Mouse (Mus musculus) forebrain, embryonic 15.5 days (tissue): Measurements from ENCODE around the gene Gm4952. TPM values are rescaled to one million over a fixed set of nuclear protein-coding genes. Genes with fewer than 3 reads are reported as not detected.
"Not testable (repeated sequence)": the region's sequence is repeated elsewhere in the genome, so short reads cannot be mapped to it uniquely, and the experiment has no call there.

Experiments
- ATAC-seq: fragments of 200-750 bp; cut with Nextera tagmentation; replicated peaks from 2 replicates; pipeline ENCODE4 v1.8.0; 2017; ENCODE audit warnings: mild to moderate bottlenecking, moderate TSS enrichment, moderate library complexity
- H3K27ac ChIP-seq: fragments of 300-500 bp; sonication (generic); replicated peaks from 2 replicates; pipeline ENCODE4 v1.5.1; 2015; ENCODE audit warnings: mild to moderate bottlenecking, inconsistent platforms
- H3K27me3 ChIP-seq: fragments of 300-500 bp; sonication (generic); 2 replicates; pipeline ENCODE4 v1.6.1; 2015; ENCODE audit warnings: inconsistent platforms
- H3K36me3 ChIP-seq: fragments of 300-500 bp; sonication (generic); 2 replicates; pipeline ENCODE4 v1.6.1; 2015; ENCODE audit warnings: mild to moderate bottlenecking, inconsistent platforms
- H3K4me1 ChIP-seq: fragments of 300-500 bp; sonication (generic); 2 replicates; pipeline ENCODE4 v1.6.1; 2015; ENCODE audit warnings: inconsistent platforms
- H3K4me2 ChIP-seq: fragments of 300-500 bp; sonication (generic); replicated peaks from 2 replicates; pipeline ENCODE4 v1.6.1; 2015; ENCODE audit warnings: mild to moderate bottlenecking, inconsistent platforms
- H3K4me3 ChIP-seq: fragments of 300-500 bp; sonication (generic); 2 replicates; pipeline ENCODE4 v1.5.1; 2015; ENCODE audit warnings: mild to moderate bottlenecking, inconsistent platforms
- H3K9ac ChIP-seq: fragments of 300-500 bp; sonication (generic); replicated peaks from 2 replicates; pipeline ENCODE4 v1.6.1; 2015; ENCODE audit warnings: mild to moderate bottlenecking, inconsistent platforms
- H3K9me3 ChIP-seq: fragments of 300-500 bp; sonication (generic); 2 replicates; pipeline ENCODE4 v1.6.1; 2016; ENCODE audit warnings: inconsistent platforms
- WGBS: fragments of 180-500 bp; shearing (Covaris S2); methylation state at CpG from one replicate; pipeline ENCODE4 v1.1.7; 2015; ENCODE audit warnings: mixed read lengths; 5-methylcytosine and 5-hydroxymethylcytosine counted together
- polyA plus RNA-seq: library from polyadenylated mRNA; unstranded; fragments of >200 nt; fragmentation: Nextera tagmentation; extraction: Ambion mirVana; gene quantifications from 2 replicates; pipeline ENCODE4 v1.2.1, GENCODE M21; 2015

The Gm4952 gene
- polyA plus RNA-seq, 1 experiment from 2014 or later: not detected

GRCm38 (mm10) chr19:12613646-12614045 is 13.9 kb downstream of the Gm4952 start:
- H3K27me3 ChIP-seq: no peaks in the 10 kb centered on the region
- WGBS: 81% methylated on average over 1 of the region's 1 CpGs
- no peaks in the 10 kb centered on the region for H3K36me3 ChIP-seq
- H3K9me3 ChIP-seq: no peaks in the 10 kb centered on the region
- H3K4me1 ChIP-seq: no peaks in the 10 kb centered on the region
- no peak overlapping the region for H3K27ac ChIP-seq
- no peak overlapping the region for H3K4me2 ChIP-seq
- no peak for ATAC-seq
- no peak overlapping the region for H3K9ac ChIP-seq
- no peak overlapping the region for H3K4me3 ChIP-seq

- WGBS: 83% methylated on average over 4 of the region's 4 CpGs
- Histone ChIP-seq H3K4me3 (no peak within 1 kb of the TSS), H3K9me3 (no peaks in the 10 kb centered on the region), H3K9ac (no peak within 1 kb of the TSS), H3K27me3 (no peaks in the 10 kb centered on the region), H3K4me2 (no peak within 1 kb of the TSS), H3K4me1 (no peaks in the 10 kb centered on the region), H3K27ac (no peak within 1 kb of the TSS), H3K36me3 (no peaks in the 10 kb centered on the region)
- no peak for ATAC-seq
Measured at GRCm38 (mm10) chr19:12633176-12633575, 33.4 kb downstream of the Gm4952 start, which contains the start of gene Glyat. Gene Glyat, plus strand, starts transcription at chr19:12633308.

DNA sequence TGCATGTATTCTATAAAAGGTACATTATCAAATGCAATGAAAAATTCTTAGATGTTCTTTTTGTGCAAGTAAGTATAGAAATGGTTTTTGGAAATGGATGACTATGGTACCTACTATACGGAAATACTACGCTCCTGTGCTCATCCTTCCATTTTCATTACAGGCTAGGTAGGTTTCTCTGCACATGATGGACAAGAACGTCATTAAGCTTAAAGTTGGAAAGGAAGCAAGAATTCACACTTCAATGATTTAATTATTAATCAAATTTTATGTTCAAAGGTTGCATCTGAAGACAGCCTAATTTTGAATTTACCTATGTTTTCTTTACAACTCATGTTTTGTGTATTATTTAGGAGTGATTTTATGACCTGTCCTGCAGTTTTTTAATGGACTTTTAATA is 34.5 kb downstream of the Gm4952 start:
- Histone ChIP-seq H3K27ac (no peak overlapping the region), H3K9ac (no peak overlapping the region), H3K4me1 (no peaks in the 10 kb centered on the region), H3K4me3 (no peak overlapping the region), H3K9me3 (no peaks in the 10 kb centered on the region), H3K4me2 (no peak overlapping the region), H3K27me3 (no peaks in the 10 kb centered on the region), H3K36me3 (no peaks in the 10 kb centered on the region)
- WGBS: 88% methylated on average over 3 of the region's 3 CpGs
- ATAC-seq: no peak

- 85% methylated on average over 4 of the region's 4 CpGs for WGBS
- no peak overlapping the region for H3K9ac ChIP-seq
- ATAC-seq: no peak
Measured at GRCm38 (mm10) chr19:12634963-12635362, 35.2 kb downstream of the Gm4952 start.

GRCm38 (mm10) chr19:12636863-12637262 is 37.1 kb downstream of the Gm4952 start:
- no peak overlapping the region for H3K9ac ChIP-seq
- no peak overlapping the region for H3K4me3 ChIP-seq
- H3K27ac ChIP-seq: no peak overlapping the region
- no peaks in the 10 kb centered on the region for H3K36me3 ChIP-seq
- WGBS: 82% methylated on average over 3 of the region's 3 CpGs
- H3K9me3 ChIP-seq: no peaks in the 10 kb centered on the region
- ATAC-seq: no peak
- no peaks in the 10 kb centered on the region for H3K4me1 ChIP-seq
- H3K4me2 ChIP-seq: no peak overlapping the region
- no peaks in the 10 kb centered on the region for H3K27me3 ChIP-seq

More at GRCm38 (mm10) chr19:12634963-12635362, 35.2 kb downstream of the Gm4952 start:
- Histone ChIP-seq H3K27me3 (no peaks in the 10 kb centered on the region), H3K4me1 (no peaks in the 10 kb centered on the region), H3K4me2 (no peak overlapping the region), H3K27ac (no peak overlapping the region), H3K4me3 (no peak overlapping the region), H3K9me3 (no peaks in the 10 kb centered on the region), H3K36me3 (no peaks in the 10 kb centered on the region)

DNA sequence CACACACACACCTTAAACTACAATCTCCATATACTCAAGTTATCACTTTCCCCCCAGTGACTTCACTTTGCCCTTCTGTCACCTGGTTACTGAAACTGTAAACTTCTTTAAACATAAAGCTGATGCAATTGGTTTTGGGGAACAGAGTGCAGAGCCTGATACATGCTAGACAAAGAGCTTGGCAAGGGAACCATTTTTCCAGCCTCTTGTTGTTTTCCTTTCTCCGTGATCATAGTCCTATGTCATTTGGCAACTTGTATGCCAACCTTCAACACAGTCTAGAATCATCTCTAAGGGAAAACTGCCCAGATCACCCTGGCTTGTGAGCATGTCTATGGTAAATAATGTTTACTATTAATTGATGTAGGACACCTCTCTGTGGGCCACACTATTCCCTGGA is 38.3 kb downstream of the Gm4952 start:
- H3K27ac ChIP-seq: no peak overlapping the region
- no peaks in the 10 kb centered on the region for H3K27me3 ChIP-seq
- H3K4me1 ChIP-seq: no peaks in the 10 kb centered on the region
- H3K36me3 ChIP-seq: no peaks in the 10 kb centered on the region
- H3K9me3 ChIP-seq: no peaks in the 10 kb centered on the region
- WGBS: 76% methylated on average over 1 of the region's 1 CpGs
- H3K4me3 ChIP-seq: no peak overlapping the region
- H3K9ac ChIP-seq: no peak overlapping the region
- H3K4me2 ChIP-seq: no peak overlapping the region
- ATAC-seq: no peak

DNA sequence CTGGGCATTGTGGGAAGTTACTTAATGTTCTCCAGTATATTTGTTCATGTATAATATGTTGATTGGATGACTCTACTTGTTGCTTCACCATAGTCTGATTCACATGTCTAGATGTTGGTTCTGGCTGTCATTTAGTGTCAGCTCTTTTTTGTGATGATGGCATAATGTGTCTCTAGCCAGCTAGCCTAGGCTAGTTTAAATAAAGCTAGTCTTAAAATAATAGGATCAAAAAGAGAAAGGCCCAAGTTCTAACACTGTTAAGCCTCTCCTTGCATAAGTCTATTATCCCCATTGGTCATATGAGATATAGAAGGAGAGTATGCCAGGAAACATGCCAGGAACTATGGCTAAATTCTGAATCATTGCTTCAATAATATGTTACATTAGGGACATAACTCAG is 49.7 kb downstream of the Gm4952 start:
- no peak overlapping the region for H3K27ac ChIP-seq
- no peak overlapping the region for H3K4me3 ChIP-seq
- H3K4me1 ChIP-seq: no peaks in the 10 kb centered on the region
- no peak overlapping the region for H3K9ac ChIP-seq
- H3K36me3 ChIP-seq: no peaks in the 10 kb centered on the region
- ATAC-seq: no peak
- no peaks in the 10 kb centered on the region for H3K9me3 ChIP-seq
- no peak overlapping the region for H3K4me2 ChIP-seq
- no peaks in the 10 kb centered on the region for H3K27me3 ChIP-seq

- H3K27ac ChIP-seq: no peak overlapping the region
- ATAC-seq: no peak
Measured at GRCm38 (mm10) chr19:12666156-12666555, 66.4 kb downstream of the Gm4952 start.

DNA sequence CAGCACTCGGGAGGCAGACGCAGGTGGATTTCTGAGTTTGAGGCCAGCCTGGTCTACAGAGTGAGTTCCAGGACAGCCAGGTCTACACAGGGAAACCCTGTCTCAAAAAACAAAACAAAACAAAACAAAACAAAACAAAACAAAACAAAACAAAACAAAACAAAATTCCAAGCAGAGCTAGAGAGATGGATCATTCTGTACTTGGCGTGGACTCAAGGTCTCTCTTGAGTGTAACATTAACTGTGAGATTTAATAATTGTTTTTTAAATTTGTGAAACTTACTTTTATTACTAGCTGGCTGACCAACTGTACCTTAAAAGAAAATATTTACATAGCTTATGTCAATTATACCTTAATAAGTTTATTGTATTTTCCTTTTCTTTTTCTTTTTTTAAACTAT is 68.8 kb downstream of the Gm4952 start:
- not testable (repeated sequence) for H3K4me1 ChIP-seq, H3K36me3 ChIP-seq, ATAC-seq, H3K9ac ChIP-seq, H3K4me3 ChIP-seq, H3K9me3 ChIP-seq, H3K4me2 ChIP-seq, H3K27me3 ChIP-seq, H3K27ac ChIP-seq
- 96% methylated on average over 3 of the region's 3 CpGs for WGBS

More at GRCm38 (mm10) chr19:12666156-12666555, 66.4 kb downstream of the Gm4952 start:
- WGBS: 87% methylated on average over 1 of the region's 1 CpGs
- Histone ChIP-seq H3K4me1 (no peaks in the 10 kb centered on the region), H3K9me3 (0 out of 2 replicates have a peak, but pooled peaks cover 7% of the 10 kb centered on the region), H3K36me3 (no peaks in the 10 kb centered on the region), H3K27me3 (no peaks in the 10 kb centered on the region), H3K4me3 (no peak overlapping the region), H3K4me2 (no peak overlapping the region), H3K9ac (no peak overlapping the region)

- no peaks in the 10 kb centered on the region for H3K36me3 ChIP-seq
- no peak within 1 kb of the TSS for H3K4me2 ChIP-seq
- no peak within 1 kb of the TSS for H3K4me3 ChIP-seq
- no peaks in the 10 kb centered on the region for H3K27me3 ChIP-seq
- no peak for ATAC-seq
- no peak within 1 kb of the TSS for H3K9ac ChIP-seq
- H3K27ac ChIP-seq: no peak within 1 kb of the TSS
- no peaks in the 10 kb centered on the region for H3K4me1 ChIP-seq
- H3K9me3 ChIP-seq: no peaks in the 10 kb centered on the region
Measured at GRCm38 (mm10) chr19:12670139-12670538, 70.4 kb downstream of the Gm4952 start, which contains the start of gene Olfr1442. Gene Olfr1442, plus strand, starts transcription at chr19:12670439.

- H3K27ac ChIP-seq: no peak overlapping the region
- no peak overlapping the region for H3K9ac ChIP-seq
- no peaks in the 10 kb centered on the region for H3K4me1 ChIP-seq
- WGBS: 89% methylated on average over 4 of the region's 4 CpGs
- H3K4me2 ChIP-seq: no peak overlapping the region
- H3K36me3 ChIP-seq: no peaks in the 10 kb centered on the region
- ATAC-seq: no peak
- no peaks in the 10 kb centered on the region for H3K9me3 ChIP-seq
- no peaks in the 10 kb centered on the region for H3K27me3 ChIP-seq
- H3K4me3 ChIP-seq: no peak overlapping the region
Measured at GRCm38 (mm10) chr19:12671051-12671450, 71.3 kb downstream of the Gm4952 start.

- no peak for ATAC-seq
- no peak within 1 kb of the TSS for H3K27ac ChIP-seq
- WGBS: 69% methylated on average over 3 of the region's 3 CpGs
- no peaks in the 10 kb centered on the region for H3K36me3 ChIP-seq
- no peaks in the 10 kb centered on the region for H3K27me3 ChIP-seq
- H3K4me1 ChIP-seq: no peaks in the 10 kb centered on the region
- no peak within 1 kb of the TSS for H3K9ac ChIP-seq
- no peak within 1 kb of the TSS for H3K4me3 ChIP-seq
- no peaks in the 10 kb centered on the region for H3K9me3 ChIP-seq
- no peak within 1 kb of the TSS for H3K4me2 ChIP-seq
Measured at GRCm38 (mm10) chr19:12677812-12678211, 78.0 kb downstream of the Gm4952 start, which contains the start of gene Olfr1443. Gene Olfr1443, plus strand, starts transcription at chr19:12678112.
